In the genomic region with DNA sequence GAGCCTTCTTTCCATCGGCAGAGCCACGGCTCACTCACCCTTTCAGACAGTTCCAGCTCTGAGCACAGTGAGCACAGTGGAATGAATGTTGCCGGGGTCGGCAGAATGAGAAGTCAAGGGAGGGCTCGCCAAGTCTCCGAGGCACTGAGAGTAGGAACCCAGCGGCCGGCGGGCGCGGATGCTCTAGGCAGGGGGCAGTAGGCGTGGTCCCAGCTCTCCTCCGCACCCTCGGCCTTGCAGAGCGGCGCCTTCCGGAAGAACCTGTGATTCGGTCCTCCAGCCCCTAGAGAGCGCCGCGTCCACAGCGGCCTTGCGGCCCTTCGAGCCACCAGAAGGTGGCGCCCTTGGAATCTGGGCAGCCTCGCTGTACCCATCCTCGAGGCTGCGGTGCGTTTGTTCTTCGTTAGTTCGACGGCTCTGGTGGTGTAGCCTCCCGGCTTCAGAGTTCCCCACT, we compare ENCODE assay signal across 9 mouse cellular contexts. TPM values are rescaled to one million over a fixed set of nuclear protein-coding genes. Genes with fewer than 3 reads are reported as not detected.
DNase-seq lines count a peak whose midpoint lies in the region; ATAC-seq and TF ChIP-seq lines count a peak whose summit lies in the region.
"Had no signal": no experiment of that assay in that cellular context is flagged by ENCODE, and none has a peak within 500 bp of the region (broad histone marks: within the 10 kb centered on the region; RNA-seq: fewer than 3 reads in every experiment).

No protein-coding gene starts in this region.

- intact Hi-C loops in gastrocnemius, adult 2 months (cut with DNase I), result no loop called here

- no peaks in the 10 kb centered on the region for H3K27me3 ChIP-seq in intestine, embryonic 14.5 days (replicated peaks; ENCODE audit: control insufficient read depth, insufficient read depth, low read length)
- H3K27me3 ChIP-seq in stomach, embryonic 16.5 days (ENCODE audit: control insufficient read depth, insufficient read depth, low read length), result no peaks in the 10 kb centered on the region
- H3K27me3 ChIP-seq: Patski had no signal

- H3K27ac ChIP-seq in gastrocnemius, adult 2 months, result no peak overlapping the region
- H3K27ac ChIP-seq in intestine, embryonic 14.5 days (ENCODE audit: low read depth), result no peak overlapping the region
- H3K27ac ChIP-seq in stomach, embryonic 16.5 days (ENCODE audit: low read length), result no peak overlapping the region

- H3K4me1 ChIP-seq in intestine, embryonic 14.5 days (replicated peaks; ENCODE audit: control insufficient read depth, insufficient read depth, low read length), result 0 out of 2 replicates have a peak, but pooled peaks cover 6% of the 10 kb centered on the region
- 0 out of 2 replicates have a peak, but pooled peaks cover 6% of the 10 kb centered on the region for H3K4me1 ChIP-seq in stomach, embryonic 16.5 days (ENCODE audit: control insufficient read depth, insufficient read depth, low read length)

- H3K4me2 ChIP-seq in intestine, embryonic 14.5 days (ENCODE audit: low read length), result peak overlapping the region; percentile 48
- H3K4me2 ChIP-seq in stomach, embryonic 16.5 days (ENCODE audit: low read depth, low read length), result peak overlapping the region; percentile 48

- peak; percentile 30 for DNase-seq in gastrocnemius, adult 2 months
- no peak for DNase-seq in gastrocnemius, postnatal 25 days
- peak; percentile 92 for DNase-seq in ES-CJ7 (ENCODE audit: low read depth, low spot score)
- peak; percentile 76 for DNase-seq in intestine, embryonic 14.5 days (ENCODE audit: low spot score)
- DNase-seq in frontal cortex, postnatal 25 days (ENCODE audit: low spot score in 2 of 2), result no peak

- TF ChIP-seq CTCF in gastrocnemius, adult 2 months (IDR thresholded peaks at IDR 0.05), result peak; percentile 49

- peaks cover 3% of the 10 kb centered on the region; the same call in 1 of the 2 replicates for H3K9me3 ChIP-seq in intestine, embryonic 14.5 days (ENCODE audit: control insufficient read depth, low read length)
- H3K9me3 ChIP-seq in stomach, embryonic 16.5 days (replicated peaks; ENCODE audit: control insufficient read depth, low read length), result 0 out of 2 replicates have a peak, but pooled peaks cover 5% of the 10 kb centered on the region

- WGBS in intestine, embryonic 14.5 days, result 25% methylated on average over 33 of the region's 33 CpGs
- WGBS in stomach, embryonic 16.5 days, result 29% methylated on average over 33 of the region's 33 CpGs

- H3K36me3 ChIP-seq in intestine, embryonic 14.5 days (ENCODE audit: control insufficient read depth, insufficient read depth, low read length), result no peaks in the 10 kb centered on the region
- no peaks in the 10 kb centered on the region for H3K36me3 ChIP-seq in stomach, embryonic 16.5 days (ENCODE audit: control insufficient read depth, insufficient read depth, low read length)

- H3K9ac ChIP-seq in intestine, embryonic 14.5 days (ENCODE audit: low read length), result no peak overlapping the region
- peak overlapping the region; percentile 51; the same call in 1 of the 2 replicates for H3K9ac ChIP-seq in stomach, embryonic 16.5 days (ENCODE audit: low read length)

- peak; percentile 56 for ATAC-seq in erythroblast, adult 5-6 weeks (replicated peaks; ENCODE audit: low FRiP score, poor library complexity, severe bottlenecking)
- peak; percentile 47; the same call in 1 of the 2 replicates for ATAC-seq in intestine, embryonic 14.5 days (replicated peaks; ENCODE audit: low FRiP score, low TSS enrichment, low read depth)
- ATAC-seq in megakaryocyte, adult 5-6 weeks (ENCODE audit: poor library complexity, severe bottlenecking), result peak; percentile 69
- peak; percentile 29; the same call in 1 of the 2 replicates for ATAC-seq in stomach, embryonic 16.5 days (ENCODE audit: insufficient read depth, low FRiP score)
- ATAC-seq: Patski had no signal

- no peak overlapping the region for H3K4me3 ChIP-seq in gastrocnemius, adult 2 months
- no peak overlapping the region for H3K4me3 ChIP-seq in intestine, embryonic 14.5 days (ENCODE audit: low read depth, low read length)
- peak overlapping the region; percentile 26 for H3K4me3 ChIP-seq in stomach, embryonic 16.5 days (replicated peaks; ENCODE audit: low read length)

RNA-seq across cellular contexts. Expression of a gene that starts 1.5 kb away (rescaled TPM):
- total RNA-seq in gastrocnemius, adult 2 months (2021), result not detected
- under 1 TPM in 1 of 2 experiments, not detected in 1; 0.11 TPM for total RNA-seq in gastrocnemius, postnatal 25 days (2021)
- not detected in 2 replicates for total RNA-seq in erythroblast, adult 5-6 weeks (2015; ENCODE audit: low replicate concordance)
- not detected in 2 replicates for total RNA-seq in erythroblast, adult 5-6 weeks (2017; ENCODE audit: low replicate concordance)
- 0.19 and 0.27 TPM in 2 replicates for polyA plus RNA-seq in intestine, embryonic 14.5 days (2014; fragmentation: Nextera tagmentation; extraction: Ambion mirVana)
- total RNA-seq in megakaryocyte, adult 5-6 weeks (2015), result 0.22 TPM in 1 of 2 replicates, not detected in the other
- 0.11 and 0.16 TPM in 2 replicates for total RNA-seq in megakaryocyte, adult 5-6 weeks (2017)
- polyA plus RNA-seq in stomach, embryonic 16.5 days (2015; fragmentation: Nextera tagmentation; extraction: Ambion mirVana), result 0.11 and 0.22 TPM in 2 replicates

RNA-seq across cellular contexts. Expression of a gene that starts 25.9 kb away (rescaled TPM):
- under 1 TPM; 0.45 to 0.92 TPM for total RNA-seq in gastrocnemius, adult 2 months (2021)
- under 1 TPM; 0.56 to 0.72 TPM for total RNA-seq in gastrocnemius, postnatal 25 days (2021)
- total RNA-seq in erythroblast, adult 5-6 weeks (2015; ENCODE audit: low replicate concordance), result 1.7 TPM in 1 of 2 replicates, not detected in the other
- total RNA-seq in erythroblast, adult 5-6 weeks (2017; ENCODE audit: low replicate concordance), result not detected in 2 replicates
- polyA plus RNA-seq in intestine, embryonic 14.5 days (2014; fragmentation: Nextera tagmentation; extraction: Ambion mirVana), result 1.5 and 2.3 TPM in 2 replicates
- total RNA-seq in megakaryocyte, adult 5-6 weeks (2015), result 0.56 and 0.87 TPM in 2 replicates
- 0.73 and 0.77 TPM in 2 replicates for total RNA-seq in megakaryocyte, adult 5-6 weeks (2017)
- polyA plus RNA-seq in stomach, embryonic 16.5 days (2015; fragmentation: Nextera tagmentation; extraction: Ambion mirVana), result 1.5 and 1.7 TPM in 2 replicates

RNA-seq across cellular contexts. Expression of a gene that starts 26.8 kb away (rescaled TPM):
- 10 to 100 TPM; 17.5 to 23.4 TPM for total RNA-seq in gastrocnemius, adult 2 months (2021)
- total RNA-seq in gastrocnemius, postnatal 25 days (2021), result 10 to 100 TPM; 17.4 to 24.6 TPM
- 0.19 and 3.8 TPM in 2 replicates for total RNA-seq in erythroblast, adult 5-6 weeks (2015; ENCODE audit: low replicate concordance)
- 0.56 and 1.0 TPM in 2 replicates for total RNA-seq in erythroblast, adult 5-6 weeks (2017; ENCODE audit: low replicate concordance)
- 3.2 and 3.5 TPM in 2 replicates for polyA plus RNA-seq in intestine, embryonic 14.5 days (2014; fragmentation: Nextera tagmentation; extraction: Ambion mirVana)
- total RNA-seq in megakaryocyte, adult 5-6 weeks (2015), result 10.9 and 12.6 TPM in 2 replicates
- 5.1 and 7.2 TPM in 2 replicates for total RNA-seq in megakaryocyte, adult 5-6 weeks (2017)
- 2.2 and 2.5 TPM in 2 replicates for polyA plus RNA-seq in stomach, embryonic 16.5 days (2015; fragmentation: Nextera tagmentation; extraction: Ambion mirVana)

RNA-seq across cellular contexts. Expression of a gene that starts 38.8 kb away (rescaled TPM):
- under 1 TPM in 1 of 2 experiments, not detected in 1; 0.23 TPM for total RNA-seq in gastrocnemius, adult 2 months (2021)
- not detected for total RNA-seq in gastrocnemius, postnatal 25 days (2021)
- not detected in 2 replicates for total RNA-seq in erythroblast, adult 5-6 weeks (2015; ENCODE audit: low replicate concordance)
- total RNA-seq in erythroblast, adult 5-6 weeks (2017; ENCODE audit: low replicate concordance), result not detected in 2 replicates
- 0.11 TPM in 1 of 2 replicates, not detected in the other for polyA plus RNA-seq in intestine, embryonic 14.5 days (2014; fragmentation: Nextera tagmentation; extraction: Ambion mirVana)
- not detected in 2 replicates for total RNA-seq in megakaryocyte, adult 5-6 weeks (2015)
- not detected in 2 replicates for total RNA-seq in megakaryocyte, adult 5-6 weeks (2017)
- not detected in 2 replicates for polyA plus RNA-seq in stomach, embryonic 16.5 days (2015; fragmentation: Nextera tagmentation; extraction: Ambion mirVana)
- polyA plus RNA-seq: Patski had no signal

RNA-seq across cellular contexts. Expression of a gene that starts 38.8 kb away (rescaled TPM):
- under 1 TPM; 0.64 to 0.73 TPM for total RNA-seq in gastrocnemius, adult 2 months (2021)
- under 1 TPM; 0.41 to 0.67 TPM for total RNA-seq in gastrocnemius, postnatal 25 days (2021)
- 0.96 TPM in 1 of 2 replicates, not detected in the other for total RNA-seq in erythroblast, adult 5-6 weeks (2015; ENCODE audit: low replicate concordance)
- total RNA-seq in erythroblast, adult 5-6 weeks (2017; ENCODE audit: low replicate concordance), result 0.56 and 0.85 TPM in 2 replicates
- 0.11 and 0.16 TPM in 2 replicates for polyA plus RNA-seq in intestine, embryonic 14.5 days (2014; fragmentation: Nextera tagmentation; extraction: Ambion mirVana)
- 0.07 TPM in 1 of 2 replicates, not detected in the other for total RNA-seq in megakaryocyte, adult 5-6 weeks (2015)
- not detected in 2 replicates for total RNA-seq in megakaryocyte, adult 5-6 weeks (2017)
- 0.17 and 0.47 TPM in 2 replicates for polyA plus RNA-seq in stomach, embryonic 16.5 days (2015; fragmentation: Nextera tagmentation; extraction: Ambion mirVana)
- polyA plus RNA-seq: Patski had no signal

Comparison
In these comparisons a context has a peak if more than half of its experiments do, and no peak if none do; other contexts are left out.
1. DNase-seq: peak in gastrocnemius, adult 2 months (single experiment), ES-CJ7 (single experiment) and intestine, embryonic 14.5 days (single experiment); none in gastrocnemius, postnatal 25 days (single experiment) and frontal cortex, postnatal 25 days (0 of 2).
2. Peak in every context shown above with its lines, with median percentiles within 50 percentile points of each other: ATAC-seq.